Mouse (Mus musculus): ENCODE measurements at regions not wholly inside any gene's neighbourhood (a gene's known extent, or its start where the extent isn't known, plus 50 kb on each side); places are given as distances from the start of the nearest gene placed in this dataset.

- DNase-seq: peak; percentile 83 to 89
These were observed 61.2 kb downstream of the Pkdcc start for GRCm38 (mm10) chr17:83276000-83276891.

GRCm38 (mm10) chr17:83277117-83277947 is 62.2 kb downstream of the Pkdcc start:
- DNase-seq: peak; percentile 75 to 81

DNA sequence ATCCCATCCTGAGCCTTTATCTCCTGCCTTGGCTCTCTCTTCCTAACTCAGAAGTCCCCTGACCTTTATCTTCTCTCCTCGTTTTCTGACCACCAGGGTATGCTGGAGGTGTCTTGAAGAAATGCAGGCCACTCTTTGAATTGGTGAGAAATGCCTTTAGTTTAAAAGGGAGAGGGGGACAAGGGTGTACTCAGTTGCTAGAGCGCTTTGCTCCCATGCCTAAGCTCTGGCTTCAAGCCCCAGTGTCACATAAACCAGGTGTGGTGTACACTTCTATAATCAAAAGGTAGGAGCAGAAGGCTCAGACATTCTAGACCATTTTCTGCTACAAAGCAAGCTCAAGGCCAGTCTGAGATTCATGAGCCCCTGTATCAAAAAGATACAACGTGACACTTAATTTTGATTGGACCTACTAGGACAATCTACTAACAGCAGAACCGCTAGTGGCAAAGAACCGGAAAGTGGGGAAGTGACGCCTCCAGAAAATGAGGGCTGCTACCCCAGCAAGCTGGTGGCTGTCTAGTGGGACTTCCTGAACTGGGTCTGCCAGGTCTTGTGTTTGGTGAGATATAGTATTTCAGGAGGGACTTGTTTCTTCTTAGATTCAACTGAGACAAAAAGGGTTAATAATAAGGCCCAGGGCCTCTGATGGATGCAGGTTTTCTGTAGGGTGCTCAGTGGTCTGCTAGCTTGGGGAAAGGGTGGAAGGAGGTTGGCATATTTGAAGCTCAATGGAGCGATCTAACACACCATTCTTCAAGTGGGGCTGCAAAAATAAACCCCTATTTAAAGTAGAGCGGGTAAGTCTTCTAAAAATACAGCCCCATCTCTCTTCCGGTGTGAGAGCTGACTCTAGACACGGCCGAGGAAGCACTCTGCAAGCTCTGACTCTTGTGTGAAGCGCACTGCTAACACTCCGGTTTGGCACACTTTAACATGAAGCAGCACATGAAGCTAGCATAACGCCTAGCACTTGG is 63.1 kb downstream of the Pkdcc start:
- no peak for DNase-seq

- DNase-seq: no peak
These were observed 67.4 kb upstream of the Eml4 start for GRCm38 (mm10) chr17:83283328-83283727.

GRCm38 (mm10) chr17:83287381-83288142 is 63.2 kb upstream of the Eml4 start:
- DNase-seq: no peak

DNA sequence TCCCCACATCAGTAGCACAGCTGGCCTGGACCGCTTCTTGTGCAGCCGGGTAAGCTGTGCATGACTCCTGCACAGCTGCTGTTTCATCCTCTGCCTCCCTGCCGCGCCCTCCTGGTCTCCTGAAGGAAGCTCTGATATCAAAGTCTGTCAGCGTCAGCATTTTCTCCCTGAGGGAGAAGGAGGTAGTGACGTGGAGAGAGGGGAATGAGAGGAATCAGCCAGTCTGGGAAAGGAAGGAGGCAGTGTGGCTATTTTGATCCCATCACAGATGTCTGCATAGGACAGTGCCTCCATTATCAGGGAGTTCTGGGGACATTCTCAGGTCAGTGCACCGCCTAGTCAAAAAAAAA is 62.6 kb upstream of the Eml4 start:
- peak in 1 of 2 experiments; percentile 40 for DNase-seq

GRCm38 (mm10) chr17:83295526-83296238 is 55.0 kb upstream of the Eml4 start:
- DNase-seq: peak; percentile 40 to 48

DNA sequence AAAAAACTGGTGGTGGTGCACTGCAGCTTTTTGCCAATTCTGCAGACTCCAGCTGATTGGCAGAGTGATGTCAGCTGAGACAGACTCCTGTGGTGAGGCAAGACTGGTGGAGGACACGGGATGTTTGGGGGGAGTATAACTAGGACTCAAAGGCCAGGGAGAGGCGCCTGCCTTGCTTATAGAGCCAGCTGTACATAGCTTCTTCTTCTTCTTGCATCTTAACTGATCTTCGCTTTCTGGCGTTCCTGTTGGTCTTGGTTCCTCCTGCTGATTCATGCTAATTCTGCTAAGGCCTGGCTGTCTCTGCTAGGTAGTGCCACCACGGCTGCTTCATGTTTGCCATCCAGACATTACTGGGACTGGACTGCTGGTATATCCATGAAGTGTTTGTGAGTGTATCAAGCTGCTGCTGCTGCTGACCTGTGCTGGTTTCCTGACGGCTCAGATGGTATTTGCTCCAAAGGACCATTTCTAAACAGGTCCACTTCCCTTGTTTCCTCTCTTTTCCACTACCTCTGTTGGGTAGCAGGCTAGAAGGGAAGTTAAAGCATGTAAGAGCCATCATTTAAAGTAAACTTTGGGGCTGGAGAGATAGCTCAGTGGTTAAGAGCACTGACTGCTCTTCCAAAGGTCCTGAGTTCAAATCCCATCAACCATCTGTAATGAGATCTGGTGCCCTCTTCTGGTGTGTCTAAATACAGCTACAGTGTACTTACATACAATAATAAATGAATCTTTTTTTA is 53.2 kb upstream of the Eml4 start:
- no peak for DNase-seq

All from adrenal gland, postnatal 36 days (tissue).